Mouse (Mus musculus) G1E (cell line): Measurements from ENCODE around the gene Cpeb2.

Source experiments
- CTCF ChIP-seq: IDR thresholded peaks from 2 replicates; pipeline ENCODE4 v1.5.1; 2012; ENCODE audit warnings: low read depth, low read length, inconsistent platforms, mixed read lengths
- POLR2AphosphoS5 ChIP-seq: IDR thresholded peaks from 2 replicates; pipeline ENCODE4 v1.6.1; 2012; ENCODE audit warnings: low read depth, low read length, inconsistent platforms; ENCODE audit not compliant: insufficient replicate concordance
- TAL1 ChIP-seq: conservative IDR thresholded peaks from 2 replicates; pipeline ENCODE4 v1.6.1; 2012; ENCODE audit warnings: low read depth, low read length, inconsistent platforms, mixed read lengths

- TF ChIP-seq TAL1 = no peak
- TF ChIP-seq CTCF = no peak
- TF ChIP-seq POLR2AphosphoS5 = no peak
Observed at GRCm38 (mm10) chr5:43235997-43236396, 3.0 kb downstream of the Cpeb2 start.
